Mouse (Mus musculus) spleen, adult 2 months (tissue): ENCODE results near the gene Zscan12. TPM values are rescaled to one million over a fixed set of nuclear protein-coding genes. Genes with fewer than 3 reads are reported as not detected.

ENCODE experiments used
- DNase-seq, 2 experiments: peaks; one replicate each; pipeline versions ENCODE4 v3.0.0 to v3.0.0-alpha.2; 2012 to 2021; ENCODE audit warnings: low spot score in 2 of 2, low read depth in 1 of 2
- H3K27ac ChIP-seq: fragments of 200-500 bp; 2 replicates; pipeline ENCODE4 v1.5.1; 2012; ENCODE audit warnings: low read length, inconsistent platforms; ENCODE audit not compliant: insufficient read depth
- H3K27me3 ChIP-seq: fragments of 200-500 bp; 2 replicates; pipeline ENCODE4 v1.6.1; 2012; ENCODE audit warnings: mild to moderate bottlenecking, moderate library complexity, low read length, inconsistent platforms; ENCODE audit not compliant: control insufficient read depth, insufficient read depth
- H3K36me3 ChIP-seq: fragments of 200-500 bp; 2 replicates; pipeline ENCODE4 v1.6.1; 2012; ENCODE audit warnings: mild to moderate bottlenecking, low read length, inconsistent platforms; ENCODE audit not compliant: control insufficient read depth, insufficient read depth
- H3K4me1 ChIP-seq: fragments of 200-500 bp; 2 replicates; pipeline ENCODE4 v1.6.1; 2011; ENCODE audit warnings: inconsistent platforms; ENCODE audit not compliant: control insufficient read depth, insufficient read depth, insufficient read length
- H3K4me3 ChIP-seq: fragments of 200-500 bp; 2 replicates; pipeline ENCODE4 v1.5.1; 2011; ENCODE audit warnings: mild to moderate bottlenecking, inconsistent platforms; ENCODE audit not compliant: insufficient read depth, insufficient read length; ENCODE audit errors: extremely low read depth
- CTCF ChIP-seq: fragments of 200-500 bp; IDR thresholded peaks from 2 replicates; pipeline ENCODE4 v1.5.1; 2011; ENCODE audit warnings: mild to moderate bottlenecking, inconsistent platforms; ENCODE audit not compliant: insufficient read depth, insufficient read length, insufficient replicate concordance; ENCODE audit errors: extremely low read depth
- POLR2A ChIP-seq: fragments of 200-500 bp; IDR thresholded peaks from 2 replicates; pipeline ENCODE4 v1.6.1; 2011; ENCODE audit warnings: low read depth, low read length, inconsistent platforms
- WGBS: fragments of 180-500 bp; shearing (Covaris S2); methylation state at CpG from one replicate; pipeline ENCODE4 v1.1.7; 2018; 5-methylcytosine and 5-hydroxymethylcytosine counted together
- polyA plus RNA-seq: library from polyadenylated mRNA; depleted of rRNA; stranded (reverse); fragments of >200 nt; gene quantifications from 2 replicates; pipeline ENCODE4 v1.2.3, GENCODE M21; 2012

Gene Zscan12
- polyA plus RNA-seq, 1 experiment, result 0.62 TPM

DNA sequence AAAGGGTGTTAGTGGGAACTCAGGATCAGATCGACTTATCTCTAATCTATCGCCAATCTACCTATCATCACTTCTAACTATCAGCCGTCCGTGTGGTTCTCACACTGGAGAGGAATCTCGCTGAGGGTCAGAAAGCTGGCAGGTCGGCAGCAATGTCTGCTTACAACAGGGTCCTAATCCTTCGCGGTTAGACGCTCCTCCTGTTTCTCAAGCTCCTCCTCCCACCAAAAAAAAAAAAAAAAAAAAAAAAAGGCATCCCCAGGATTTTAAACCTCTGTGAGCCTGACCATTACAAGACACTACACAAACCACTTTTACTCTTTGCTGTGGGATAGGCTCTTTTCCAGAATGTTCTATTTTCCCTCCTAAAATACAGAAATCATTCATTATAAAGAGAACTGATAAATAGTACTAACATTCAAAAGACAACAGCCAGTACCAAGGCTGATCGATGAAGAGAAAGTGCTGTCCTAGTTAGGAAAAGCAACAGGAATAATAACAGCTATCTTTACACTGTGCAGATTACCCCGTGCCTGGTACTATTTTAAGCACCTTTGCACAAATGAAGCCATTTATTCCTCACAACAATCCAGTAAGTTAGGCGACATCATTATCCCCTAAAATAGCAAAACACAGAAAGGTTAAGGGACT is 39.1 kb downstream of the Zscan12 start:
- peak overlapping the region; percentile 96 for H3K4me3 ChIP-seq
- TF ChIP-seq CTCF (no peak), POLR2A (no peak)
- 31% methylated on average over 12 of the region's 12 CpGs for WGBS
- peaks cover 1% of the 10 kb centered on the region; the same call in 1 of the 2 replicates for H3K27me3 ChIP-seq
- DNase-seq, result no peak
- peaks cover 1% of the 10 kb centered on the region for H3K4me1 ChIP-seq
- no peak overlapping the region for H3K27ac ChIP-seq
- H3K36me3 ChIP-seq, result no peaks in the 10 kb centered on the region

DNA sequence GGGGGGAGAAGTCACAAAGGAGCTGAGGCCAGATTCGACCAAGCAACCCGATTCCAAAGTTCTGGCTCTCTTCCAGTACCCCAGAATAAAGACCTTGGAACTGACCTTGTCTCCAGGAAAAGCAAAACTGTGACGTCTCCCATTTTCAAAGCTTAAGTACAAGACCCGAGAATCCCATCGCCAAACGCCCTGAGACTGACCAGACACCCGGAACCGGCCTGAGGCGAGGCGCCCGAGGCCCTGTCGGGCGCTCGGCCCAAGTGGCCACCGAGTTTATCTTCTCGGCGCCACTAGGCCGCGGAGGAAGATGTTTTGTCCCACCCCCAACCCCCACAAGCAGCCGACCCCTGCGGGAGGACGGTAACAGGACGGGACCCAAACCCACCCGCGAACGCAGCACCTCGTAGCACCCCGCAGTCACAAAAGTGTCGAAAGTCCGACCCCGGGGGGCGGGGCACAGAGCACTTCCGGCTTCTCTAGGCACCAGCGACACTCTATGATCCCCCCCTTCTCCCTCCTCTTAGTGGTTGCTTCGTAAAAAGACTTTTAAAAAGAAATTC is 39.7 kb downstream of the Zscan12 start, which contains the start of gene Zkscan3:
Gene Zkscan3 (minus strand): TSS at position 469 of the 560 bp plus-strand sequence.
- WGBS, result under 1% methylated on average over 35 of the region's 35 CpGs

DNA sequence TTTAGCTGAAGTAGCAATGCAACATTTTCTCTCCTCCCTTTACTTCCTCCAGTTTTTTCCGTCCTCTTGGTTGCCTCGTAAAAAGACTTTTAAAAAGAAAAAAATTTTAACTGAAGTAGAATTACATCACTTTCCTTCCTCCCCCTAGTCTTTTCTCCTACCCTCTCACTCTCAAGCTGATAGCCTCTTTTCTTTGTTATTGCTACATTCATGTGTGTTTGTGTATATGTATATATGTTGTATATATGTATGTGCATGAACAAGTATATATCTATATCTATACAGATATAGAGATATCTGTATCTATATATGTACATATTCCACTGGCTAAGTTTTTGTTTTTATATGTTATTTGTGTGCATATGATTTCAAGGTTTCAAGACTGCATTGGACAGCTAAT is 40.2 kb downstream of the Zscan12 start:
- H3K27ac ChIP-seq, result no peak overlapping the region
- no peaks in the 10 kb centered on the region for H3K36me3 ChIP-seq
- WGBS, result 0% methylated on average over 2 of the region's 2 CpGs
- TF ChIP-seq CTCF (no peak), POLR2A (no peak)
- H3K27me3 ChIP-seq, result peaks cover 1% of the 10 kb centered on the region; the same call in 1 of the 2 replicates
- H3K4me3 ChIP-seq, result peak overlapping the region; percentile 96
- H3K4me1 ChIP-seq, result peaks cover 1% of the 10 kb centered on the region
- no peak for DNase-seq

More for the DNA sequence above, 39.7 kb downstream of the Zscan12 start, which contains the start of gene Zkscan3:
- Histone ChIP-seq H3K4me3 (peak within 1 kb of the TSS; percentile 96), H3K36me3 (no peaks in the 10 kb centered on the region), H3K4me1 (peaks cover 1% of the 10 kb centered on the region), H3K27me3 (peaks cover 1% of the 10 kb centered on the region; the same call in 1 of the 2 replicates), H3K27ac (peak within 1 kb of the TSS; percentile 64)
- TF ChIP-seq POLR2A (peak; percentile 32; the same call in 1 of the 2 replicates), CTCF (no peak)
- DNase-seq, result peak; percentile 70 to 76

DNA sequence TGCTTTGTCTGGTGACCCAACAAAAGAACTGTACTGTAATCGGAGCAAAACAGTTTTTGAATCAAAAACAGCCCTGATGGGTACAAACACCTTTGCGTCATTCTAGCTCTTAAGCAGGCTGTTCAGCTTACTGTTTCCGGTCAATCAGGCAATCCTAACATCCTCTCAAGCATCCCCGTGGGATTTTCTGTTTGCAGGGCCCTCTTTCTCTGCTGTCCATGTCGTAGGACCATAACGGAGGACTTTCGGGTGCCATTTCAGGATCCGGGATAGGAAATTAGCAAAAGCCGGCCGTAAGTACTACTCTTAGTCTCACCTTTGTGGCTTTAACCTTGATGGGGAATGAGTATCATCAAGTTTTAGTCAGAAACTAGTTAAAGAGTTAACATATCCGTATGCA is 44.7 kb downstream of the Zscan12 start:
- Histone ChIP-seq H3K4me1 (no peaks in the 10 kb centered on the region; the same call in 1 of the 2 replicates), H3K27ac (no peak overlapping the region), H3K27me3 (peaks cover 1% of the 10 kb centered on the region; the same call in 1 of the 2 replicates), H3K4me3 (no peak overlapping the region), H3K36me3 (no peaks in the 10 kb centered on the region)
- TF ChIP-seq POLR2A, result no peak
- WGBS, result 86% methylated on average over 11 of the region's 11 CpGs
- no peak for DNase-seq

DNA sequence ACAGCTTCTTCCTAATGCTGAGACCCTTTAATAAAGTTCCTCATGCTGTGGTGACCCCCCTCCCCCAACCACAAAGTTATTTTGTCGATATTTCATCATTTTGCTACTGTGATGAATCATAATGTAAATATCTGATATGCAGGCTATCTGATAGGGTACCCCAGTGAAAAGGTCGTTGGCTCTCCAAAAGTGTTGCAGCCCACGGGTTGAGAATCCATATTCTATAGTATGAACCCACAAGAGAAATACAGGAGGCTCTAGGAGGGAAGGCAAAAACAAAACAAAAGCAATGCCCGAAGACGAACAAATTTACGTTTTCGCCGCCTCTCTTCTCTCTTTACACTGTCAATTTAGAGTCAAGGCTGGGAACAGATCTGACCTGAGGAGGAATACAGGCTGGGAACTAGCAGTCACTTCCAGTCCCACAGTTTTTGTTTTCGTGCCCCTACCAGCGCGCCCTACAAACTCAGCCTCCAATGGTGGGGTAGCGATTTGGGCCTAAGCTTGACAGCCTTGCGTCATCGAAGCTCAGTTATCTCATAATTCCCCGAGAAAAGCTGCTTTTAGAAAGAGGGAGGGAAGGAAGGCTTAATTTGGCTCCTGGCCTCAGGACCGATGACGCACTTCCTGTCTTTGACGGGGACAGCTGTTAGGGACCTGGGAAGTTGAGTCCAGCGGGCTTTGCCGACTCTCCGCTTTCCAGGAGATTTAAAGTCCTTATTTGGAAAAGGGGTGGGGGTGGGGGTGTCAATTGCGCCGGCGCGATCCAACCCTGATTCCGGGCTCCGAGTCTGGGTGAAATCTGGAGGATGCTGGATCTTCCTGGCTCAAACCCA is 45.6 kb downstream of the Zscan12 start:
- TF ChIP-seq CTCF (no peak), POLR2A (no peak)
- Histone ChIP-seq H3K27me3 (peaks cover 1% of the 10 kb centered on the region; the same call in 1 of the 2 replicates), H3K4me3 (peak overlapping the region; percentile 66), H3K4me1 (no peaks in the 10 kb centered on the region), H3K36me3 (no peaks in the 10 kb centered on the region), H3K27ac (peak overlapping the region; percentile 19; the same call in 1 of the 2 replicates)
- peak; percentile 4 to 26 for DNase-seq
- 4% methylated on average over 27 of the region's 27 CpGs for WGBS

DNA sequence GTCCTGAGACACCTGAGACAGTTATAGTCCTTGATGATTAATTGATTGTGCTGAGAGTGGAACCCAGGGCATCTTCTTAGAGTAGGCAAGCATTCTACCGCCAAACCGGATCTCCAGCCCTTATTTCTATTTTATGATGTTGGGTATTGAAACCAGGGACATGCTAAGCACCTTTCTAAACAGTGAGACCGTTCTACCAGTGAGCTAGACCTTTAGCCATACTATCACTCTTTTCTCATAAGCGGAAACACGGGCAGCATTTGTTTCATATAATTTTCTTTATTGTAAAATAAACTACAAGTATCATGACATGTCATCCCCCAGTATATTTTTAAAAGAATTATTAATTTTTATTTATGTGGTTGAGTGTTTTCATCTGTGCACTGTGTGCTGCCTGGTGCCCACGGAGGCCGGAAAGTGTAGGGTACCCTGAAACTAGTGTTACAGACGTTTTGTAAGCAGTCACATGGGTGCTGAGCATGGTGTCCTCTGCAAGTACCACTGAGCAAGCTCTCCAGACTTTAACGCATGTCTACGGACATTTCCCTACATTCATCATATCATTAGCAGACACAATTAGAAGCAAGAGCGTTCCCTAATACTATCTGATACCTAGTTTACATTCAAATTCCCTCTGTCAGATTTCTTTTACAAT is 46.3 kb downstream of the Zscan12 start:
- Histone ChIP-seq H3K4me3 (peak overlapping the region; percentile 66), H3K36me3 (no peaks in the 10 kb centered on the region), H3K4me1 (no peaks in the 10 kb centered on the region), H3K27me3 (peaks cover 1% of the 10 kb centered on the region; the same call in 1 of the 2 replicates), H3K27ac (no peak overlapping the region)
- no peak for DNase-seq
- TF ChIP-seq POLR2A (no peak), CTCF (no peak)
- 68% methylated on average over 11 of the region's 11 CpGs for WGBS
